Mouse (Mus musculus) adrenal gland, adult (tissue): Measurements from ENCODE around the gene Ube3a.

ENCODE experiments used
- DNase-seq, 2 experiments: peaks; one replicate each; pipeline ENCODE4 v3.0.0; 2022 to 2023; ENCODE audit warnings: low spot score in 1 of 2; ENCODE audit not compliant: inconsistent age in 2 of 2

Gene Ube3a

DNA sequence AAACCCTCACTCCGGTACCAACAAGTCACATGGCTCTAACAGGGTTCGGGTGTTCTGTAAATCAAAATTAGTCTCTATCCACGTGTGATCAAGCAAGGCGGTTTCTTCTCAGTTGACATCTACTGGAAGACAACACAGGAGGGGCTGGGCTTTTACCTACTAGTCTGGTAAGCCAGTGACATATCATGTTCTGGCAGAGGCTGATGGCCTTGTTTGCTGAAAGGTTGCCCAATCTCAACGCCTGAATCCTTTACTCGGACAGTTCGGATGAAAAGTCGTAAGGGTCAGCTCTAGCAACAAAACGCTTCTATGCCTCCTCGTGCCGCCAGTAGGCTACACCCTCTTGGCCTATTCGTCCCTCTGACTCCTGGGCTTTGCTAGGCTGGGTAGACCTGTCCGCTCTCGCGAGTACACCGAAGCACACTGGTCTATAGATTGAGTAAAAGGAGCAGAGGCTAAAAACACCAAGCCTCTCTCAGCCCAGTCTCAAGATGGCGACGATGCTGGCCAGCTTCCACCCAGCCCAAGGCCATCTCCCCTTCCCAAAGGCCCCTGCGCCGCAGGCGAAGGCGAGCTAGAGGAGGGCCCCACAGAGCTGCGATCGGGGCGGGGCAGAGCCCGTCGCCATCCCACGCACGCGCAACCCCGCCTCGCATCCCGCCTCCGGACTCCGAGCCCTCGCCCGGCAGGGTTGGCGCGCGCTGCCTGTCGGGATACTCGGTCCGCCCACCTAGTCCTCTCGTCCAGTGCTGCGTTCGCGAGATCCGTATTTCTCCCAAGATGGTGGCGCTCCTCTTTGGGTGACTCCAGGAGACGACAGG lies at the start of gene Ube3a:
Gene Ube3a, plus strand, starts transcription at position 706 of the 821 bp plus-strand sequence.
- DNase-seq: peak; percentile 99

- peak in 1 of 2 experiments; percentile 40 for DNase-seq
Observed at GRCm38 (mm10) chr7:59192831-59193230, 35.7 kb upstream of the Ube3a start.

GRCm38 (mm10) chr7:59214911-59215310 lies 13.6 kb upstream of the Ube3a start:
- no peak for DNase-seq

DNA sequence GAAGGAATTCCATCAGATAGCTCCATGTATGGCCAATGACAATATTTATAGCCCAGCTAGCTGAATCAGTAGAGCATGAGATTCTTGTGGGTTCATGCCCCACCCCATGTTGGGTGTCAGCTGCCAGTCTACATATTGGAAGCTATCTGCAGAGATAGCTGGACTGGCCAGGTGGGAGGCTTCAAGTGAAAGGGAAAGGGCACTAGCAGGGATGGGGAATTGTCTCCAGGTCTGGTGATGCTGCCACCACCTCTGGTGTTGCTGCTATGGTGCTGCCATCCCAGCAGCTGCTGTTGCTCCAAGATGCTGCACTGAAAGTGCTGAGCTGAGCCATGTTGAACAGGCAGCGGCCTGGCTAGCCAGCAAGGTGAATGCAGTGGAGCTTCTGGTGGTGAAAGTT lies 7.3 kb upstream of the Ube3a start:
- DNase-seq: no peak

DNA sequence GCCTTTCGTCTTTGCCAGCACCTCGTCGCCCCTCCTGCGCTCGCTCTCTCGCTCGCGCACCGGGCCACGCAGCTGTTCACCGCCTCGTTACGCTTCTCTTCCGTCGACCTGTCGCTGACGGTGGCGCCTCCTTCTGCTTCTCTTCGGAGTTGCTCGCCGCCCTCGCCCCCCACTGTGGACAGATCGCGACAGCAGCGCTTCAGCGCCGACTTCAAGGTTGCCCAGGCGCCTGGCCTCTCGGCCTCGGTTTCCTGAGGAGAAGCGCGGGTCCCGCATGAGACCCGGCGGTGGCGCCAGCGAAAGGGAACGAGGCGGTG lies 274 bp downstream of the Ube3a start:
- DNase-seq: no peak

DNA sequence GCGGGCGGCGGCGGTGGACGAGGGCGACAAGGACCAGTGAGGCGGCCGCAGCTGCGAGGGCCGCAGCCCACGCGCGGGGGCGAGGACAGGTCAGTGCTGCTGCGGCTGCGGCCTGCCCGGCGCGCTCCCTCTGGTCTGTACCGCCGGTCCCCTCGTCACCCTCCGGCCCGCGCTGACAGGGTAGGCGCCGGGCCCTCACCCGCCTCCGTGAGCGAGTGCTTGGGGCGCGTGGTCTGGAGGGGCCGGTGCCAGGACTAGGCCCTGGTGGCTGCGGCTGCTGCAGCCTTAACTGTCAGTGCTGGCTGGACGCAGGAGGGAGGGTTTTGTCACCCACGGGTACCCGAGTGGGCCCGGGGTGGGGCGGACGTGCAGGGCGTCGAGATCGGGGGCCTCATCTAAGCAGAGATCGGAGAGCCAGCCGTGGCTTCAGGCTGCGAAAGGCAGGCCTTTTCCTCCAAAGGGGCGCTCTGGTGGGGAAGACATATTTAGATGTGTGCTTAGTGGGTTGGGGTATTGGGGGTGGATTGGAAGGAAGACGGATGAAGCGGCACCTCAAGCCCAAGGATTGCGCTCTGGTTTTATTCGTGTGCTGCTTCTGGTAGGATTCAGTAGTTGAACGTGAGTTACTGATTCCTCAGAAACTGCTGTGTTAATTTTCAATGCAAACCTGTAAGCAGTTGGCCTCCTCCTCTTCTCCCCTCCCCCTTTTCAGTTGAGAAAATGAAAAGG lies 797 bp downstream of the Ube3a start:
- DNase-seq: peak; percentile 74 to 92

DNA sequence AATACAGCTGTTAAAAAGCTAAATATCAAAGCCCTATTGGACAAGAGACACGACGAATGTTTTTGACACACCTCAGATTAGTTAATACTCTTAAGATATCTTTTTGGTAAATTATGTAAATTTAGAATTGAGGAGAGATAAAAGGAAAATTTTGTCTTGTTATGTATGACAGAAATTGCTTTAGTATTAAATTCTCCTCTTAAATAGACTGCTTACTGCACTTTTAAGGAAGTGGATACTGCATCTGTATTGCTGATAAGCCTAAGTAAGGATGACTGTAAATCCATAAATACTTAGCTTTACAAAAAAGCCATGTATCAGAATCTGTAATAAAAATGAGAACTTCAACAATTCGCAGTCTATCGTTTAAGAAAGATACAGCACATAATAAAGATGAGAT lies 1.8 kb downstream of the Ube3a start:
- DNase-seq: no peak

GRCm38 (mm10) chr7:59230768-59231167 lies 2.2 kb downstream of the Ube3a start:
- no peak for DNase-seq

DNA sequence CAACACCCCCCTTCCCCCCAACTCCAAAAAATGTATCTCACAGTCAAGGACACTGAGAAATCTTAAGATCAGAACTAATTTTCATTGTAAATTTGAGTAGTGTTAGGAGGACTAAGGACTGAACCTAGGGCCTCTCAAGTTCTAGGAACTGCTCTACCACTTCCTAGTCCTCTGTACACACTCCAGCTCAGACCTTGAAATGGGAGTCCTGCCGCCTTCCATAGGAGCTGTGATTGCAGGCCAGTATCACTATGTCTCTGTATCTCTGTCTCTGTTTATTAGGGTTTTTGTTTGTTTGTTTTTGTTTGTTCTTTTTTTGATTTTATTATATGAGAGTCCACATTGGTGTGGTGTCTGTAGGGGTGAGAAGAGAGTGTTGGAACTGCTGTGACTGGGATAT lies 3.4 kb downstream of the Ube3a start:
- peak in 1 of 2 experiments; percentile 50 for DNase-seq

DNA sequence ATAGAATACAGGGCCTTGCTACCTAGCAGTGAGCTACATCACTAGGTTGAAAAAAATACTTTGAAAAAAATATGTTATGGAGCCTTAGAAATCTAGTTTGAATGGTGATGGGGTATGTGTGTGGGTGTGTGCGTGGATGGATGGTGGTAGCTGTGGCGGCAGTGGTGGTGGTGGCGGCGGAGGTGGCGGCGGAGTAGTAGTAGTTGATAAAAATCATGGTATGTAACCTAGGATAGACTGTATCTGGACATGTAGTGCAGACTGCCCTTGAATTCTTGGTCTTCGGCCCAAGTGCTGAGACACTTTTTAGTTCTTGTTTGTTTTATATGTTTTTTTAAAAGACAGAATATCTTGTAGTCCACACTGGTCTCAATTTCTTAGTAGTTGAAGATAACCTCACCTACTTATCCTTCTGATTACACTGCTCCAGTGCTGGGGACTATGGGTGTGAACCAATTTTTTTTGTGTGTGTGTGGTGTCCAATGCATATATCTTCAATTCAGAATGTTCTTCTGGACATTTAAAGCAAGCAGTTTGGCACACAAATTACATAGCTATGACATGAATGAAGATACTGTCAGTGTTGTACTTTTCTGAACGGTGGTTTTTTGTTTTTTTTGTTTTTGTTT lies 6.3 kb downstream of the Ube3a start:
- DNase-seq: peak in 1 of 2 experiments; percentile 30

- no peak for DNase-seq
Observed at GRCm38 (mm10) chr7:59243257-59243656, 14.7 kb downstream of the Ube3a start.

DNA sequence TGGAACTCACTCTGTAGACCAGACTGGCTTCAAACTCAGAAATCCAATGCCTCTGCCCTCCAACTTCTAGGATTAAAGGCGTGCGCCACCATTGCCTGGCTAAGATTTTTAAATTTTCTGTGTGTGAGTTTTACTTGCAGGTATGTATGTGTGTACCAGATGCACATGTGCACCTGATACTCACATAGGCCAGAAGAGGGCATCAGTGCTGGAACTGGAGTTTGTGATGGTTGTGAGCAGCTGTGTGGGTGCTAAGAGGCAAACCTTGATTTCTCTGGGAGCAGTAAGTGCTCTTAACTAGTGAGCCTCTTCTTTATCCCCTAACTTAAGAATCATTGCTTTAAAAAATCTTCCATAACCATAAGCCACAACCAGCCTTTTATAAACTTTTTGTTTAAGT lies 17.0 kb downstream of the Ube3a start:
- no peak for DNase-seq

- DNase-seq: no peak
Observed at GRCm38 (mm10) chr7:59253373-59253772, 24.8 kb downstream of the Ube3a start.

- no peak for DNase-seq
Observed at GRCm38 (mm10) chr7:59265538-59265937, 37.0 kb downstream of the Ube3a start.

DNA sequence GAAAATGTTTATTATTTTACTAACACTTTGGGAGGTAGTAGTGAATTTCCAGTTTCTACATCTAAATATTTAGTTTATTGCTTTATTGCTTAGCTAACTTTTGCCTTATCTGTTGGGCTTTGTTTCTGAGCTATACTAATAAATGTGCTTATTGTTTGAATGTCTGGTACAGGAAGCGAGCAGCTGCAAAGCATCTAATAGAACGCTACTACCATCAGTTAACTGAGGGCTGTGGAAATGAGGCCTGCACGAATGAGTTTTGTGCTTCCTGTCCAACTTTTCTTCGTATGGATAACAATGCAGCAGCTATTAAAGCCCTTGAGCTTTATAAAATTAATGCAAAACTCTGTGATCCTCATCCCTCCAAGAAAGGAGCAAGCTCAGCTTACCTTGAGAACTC lies 43.2 kb downstream of the Ube3a start:
- DNase-seq: no peak

- DNase-seq: no peak
Observed at GRCm38 (mm10) chr7:59312576-59312975, 84.0 kb downstream of the Ube3a start.

GRCm38 (mm10) chr7:59322759-59323158 lies 94.2 kb downstream of the Ube3a start:
- DNase-seq: no peak
